Mouse (Mus musculus) 416B (cell line): ENCODE measurements at regions not wholly inside any gene's neighbourhood (a gene's known extent, or its start where the extent isn't known, plus 50 kb on each side); places are given as distances from the start of the nearest gene placed in this dataset.

Source experiments
- DNase-seq: peaks from one replicate; pipeline ENCODE4 v3.0.0; 2011; ENCODE audit warnings: low read depth

GRCm38 (mm10) chr1:144699790-144700189 is 75.4 kb downstream of the Rgs18 start:
- DNase-seq: peak; percentile 49

GRCm38 (mm10) chr1:144695253-144695652 is 80.0 kb downstream of the Rgs18 start:
- peak; percentile 61 for DNase-seq

- no peak for DNase-seq
Measured at GRCm38 (mm10) chr1:144690340-144690739, 84.9 kb downstream of the Rgs18 start.

DNA sequence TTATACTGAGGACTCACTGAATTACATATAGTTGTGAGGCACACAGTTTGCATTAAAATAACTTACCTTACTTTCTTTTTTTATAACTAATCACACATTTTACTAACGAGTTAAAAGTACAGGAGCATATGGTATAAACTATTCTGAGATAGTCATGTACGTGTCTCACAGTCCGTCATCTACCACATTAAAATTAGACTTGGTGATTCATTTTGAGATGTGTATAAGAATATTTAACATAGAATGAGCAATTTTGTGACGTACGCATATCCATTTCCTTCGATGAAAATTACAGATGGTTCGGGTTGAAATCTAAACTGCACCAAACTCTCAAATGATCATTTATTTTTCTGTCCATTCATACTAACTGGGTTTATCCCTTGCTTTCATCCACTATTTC is 93.1 kb downstream of the Rgs18 start:
- no peak for DNase-seq

DNA sequence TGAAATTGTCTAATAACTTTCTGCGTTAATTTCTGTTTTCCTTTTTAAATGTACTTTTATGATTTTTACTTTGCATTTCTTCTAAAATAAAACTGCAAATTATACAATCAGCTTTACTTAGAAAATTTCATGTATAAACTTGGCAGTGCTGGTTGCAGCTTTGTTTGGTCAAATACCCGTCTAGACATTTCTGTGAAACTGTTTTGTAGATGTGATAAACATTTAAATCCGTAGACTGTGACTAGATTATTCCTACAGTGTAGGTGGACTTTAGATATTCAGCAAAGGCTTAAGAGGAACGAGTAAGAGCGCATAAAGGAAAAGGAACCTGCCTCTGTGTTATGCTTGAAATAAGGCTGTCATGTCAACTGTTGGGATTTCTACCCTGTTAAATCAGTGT is 100.0 kb upstream of the Rgs21 start:
- no peak for DNase-seq

DNA sequence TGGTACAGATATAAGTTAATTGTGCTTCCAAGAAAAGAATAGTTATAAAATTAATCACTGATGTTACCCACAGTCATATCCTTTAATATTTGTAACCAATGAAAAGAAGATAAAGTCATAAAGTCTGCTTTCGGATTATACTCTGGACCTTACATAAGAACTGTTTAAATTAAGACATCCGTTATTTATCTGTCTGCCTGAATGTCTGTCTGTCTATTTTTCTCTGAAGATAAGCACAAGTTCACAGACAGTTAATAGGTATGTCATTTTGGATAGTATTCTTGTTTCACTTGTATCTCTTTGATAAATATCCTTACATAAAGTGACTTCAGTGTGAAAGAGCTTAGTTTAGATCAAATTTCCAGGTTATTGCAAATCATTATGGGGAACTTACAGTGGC is 88.8 kb upstream of the Rgs21 start:
- DNase-seq: no peak

- no peak for DNase-seq
Measured at GRCm38 (mm10) chr1:144626421-144626820, 59.0 kb upstream of the Rgs21 start.
